Mouse (Mus musculus): ENCODE results near the gene Amph. TPM values are rescaled to one million over a fixed set of nuclear protein-coding genes. Genes with fewer than 3 reads are reported as not detected.
"Not testable (repeated sequence)": the region's sequence is repeated elsewhere in the genome, so short reads cannot be mapped to it uniquely, and the experiment has no call there.

Amph gene
- total RNA-seq, 4 experiments from 2014 or later, result 180 to 199 (median 188) TPM

DNA sequence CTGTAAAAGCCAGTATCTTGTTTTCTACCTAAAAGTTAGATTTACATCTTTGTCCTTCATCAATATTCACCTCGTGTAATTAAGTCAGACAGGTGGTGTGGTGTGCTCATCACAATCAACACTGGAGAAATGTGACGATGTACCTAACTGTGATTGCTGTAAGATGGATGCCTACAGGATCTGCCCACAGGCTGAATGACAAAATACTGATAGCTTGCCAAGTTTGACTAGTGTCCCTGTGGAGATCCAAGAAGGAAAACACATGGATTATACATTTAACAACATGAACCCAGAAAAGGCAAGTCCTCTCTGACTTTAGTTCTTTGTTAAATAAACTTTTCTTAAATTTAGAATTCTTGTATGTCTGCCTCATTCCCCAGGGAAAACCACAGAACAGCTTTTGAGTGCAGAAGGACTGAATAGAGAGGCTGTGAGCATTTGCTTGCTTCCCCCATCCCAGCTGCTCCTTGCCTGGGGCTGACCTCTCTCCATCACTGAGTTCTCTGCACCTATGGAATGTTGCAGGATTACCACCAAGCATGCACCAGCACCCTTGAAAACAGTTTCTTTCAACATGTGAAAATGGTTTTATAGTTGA is 77.2 kb downstream of the Amph start:
- no peak for DNase-seq (ENCODE audit: low spot score in 2 of 2)

DNA sequence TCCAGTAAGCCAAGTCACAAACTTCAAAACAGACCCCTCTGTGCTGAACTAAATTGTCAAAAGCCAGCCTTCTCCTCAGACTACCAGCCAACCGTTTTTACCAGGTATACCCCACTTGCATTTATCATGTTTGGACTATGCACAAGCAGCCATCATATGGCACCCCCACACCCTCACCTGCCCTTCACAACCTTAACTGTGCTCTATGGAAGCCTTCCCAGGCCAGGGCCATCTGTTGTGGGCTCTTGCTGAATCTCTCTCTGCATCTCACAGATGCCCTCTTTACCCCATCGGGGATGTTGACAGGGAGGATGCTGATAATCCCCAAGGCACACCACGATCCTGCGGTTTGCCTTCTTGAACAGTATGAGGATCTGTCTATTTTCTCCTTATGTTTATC is 77.9 kb downstream of the Amph start:
- no peak for DNase-seq (ENCODE audit: low spot score in 2 of 2)

DNA sequence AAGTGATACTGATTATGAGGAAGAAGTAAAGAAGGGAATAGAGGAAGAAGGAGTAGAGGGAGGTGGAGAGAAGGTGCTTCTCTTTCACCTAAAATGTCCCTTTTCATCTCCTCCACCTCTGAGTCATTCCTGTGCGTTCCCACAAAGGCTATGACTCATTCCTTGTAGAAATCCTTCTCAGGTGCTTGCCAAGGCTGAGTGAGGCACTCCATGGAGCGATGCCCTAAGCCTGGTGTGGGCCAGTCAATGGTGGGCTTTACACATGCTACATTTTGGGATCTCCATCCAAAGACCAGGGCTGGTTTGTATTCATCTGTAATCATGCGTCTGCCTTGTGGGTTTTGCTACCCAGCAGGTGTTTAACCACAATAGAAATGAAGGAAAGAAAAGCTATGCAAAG is 78.9 kb downstream of the Amph start:
- peak in 1 of 2 experiments; percentile 37 for DNase-seq (ENCODE audit: low spot score in 2 of 2)

DNA sequence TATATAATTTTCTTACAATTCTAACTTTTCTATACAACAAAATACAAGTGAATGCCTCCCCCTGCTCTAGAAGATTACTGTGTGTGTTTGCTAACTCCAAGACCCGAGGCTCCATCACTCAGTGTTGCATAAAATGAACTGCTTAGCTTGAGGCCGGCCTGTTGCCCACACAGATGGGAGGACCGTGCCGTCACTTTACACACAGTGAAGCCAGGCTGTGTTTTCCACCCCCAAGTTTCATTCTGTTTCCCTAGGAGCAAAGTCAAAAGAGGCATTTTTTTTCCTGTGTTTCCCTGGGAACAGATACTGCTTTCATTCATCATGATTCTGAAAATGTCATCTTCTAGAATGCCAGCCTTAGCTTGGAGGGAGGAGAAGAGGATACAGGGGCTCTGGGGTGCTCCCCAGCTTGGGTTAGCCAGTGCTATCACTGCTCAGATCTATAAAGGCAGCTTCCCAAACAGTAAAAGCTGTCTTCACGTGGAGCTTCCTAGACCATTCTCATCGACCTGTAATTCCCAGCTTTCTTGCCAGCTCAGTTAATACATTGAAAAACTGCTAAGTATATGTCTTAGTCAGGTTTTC is 79.9 kb downstream of the Amph start:
- peak in 1 of 2 experiments; percentile 35 for DNase-seq (ENCODE audit: low spot score in 2 of 2)

DNA sequence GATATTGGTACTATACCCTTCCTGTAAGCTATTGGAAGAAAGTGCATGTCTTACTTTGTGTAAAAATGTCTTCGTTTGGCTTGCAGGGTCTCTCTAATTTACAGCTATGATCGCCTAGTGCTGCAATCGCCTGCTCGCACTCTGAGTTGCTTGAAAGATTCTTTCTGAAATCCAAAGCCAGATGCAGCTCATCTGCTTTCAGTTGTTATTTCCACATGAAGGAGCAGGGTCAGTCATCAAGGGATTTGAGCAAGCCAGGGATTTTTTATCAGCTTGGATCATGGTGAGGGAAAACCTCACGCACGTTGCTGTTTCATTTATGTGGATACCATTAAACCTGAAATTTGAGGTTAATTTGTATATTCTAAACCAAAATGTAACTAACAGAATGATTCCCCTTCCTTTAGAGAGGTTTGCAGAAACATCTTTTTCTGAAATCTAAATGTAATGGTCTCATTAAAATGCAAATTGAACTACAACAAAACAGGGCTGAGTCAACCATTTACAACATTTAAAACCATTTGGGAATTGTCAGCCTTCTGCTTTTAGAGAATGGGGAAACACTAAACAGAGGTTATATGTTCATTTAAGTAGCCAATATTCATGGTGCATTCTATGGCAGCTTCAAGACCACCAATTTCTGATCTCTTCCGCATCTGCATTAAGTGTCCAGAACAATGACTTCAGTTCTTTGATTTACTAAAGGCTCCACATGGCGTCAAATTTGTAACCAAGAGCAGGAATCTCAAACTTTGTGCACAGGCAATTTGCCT is 84.1 kb downstream of the Amph start:
- DNase-seq (ENCODE audit: low spot score in 2 of 2), result no peak

DNA sequence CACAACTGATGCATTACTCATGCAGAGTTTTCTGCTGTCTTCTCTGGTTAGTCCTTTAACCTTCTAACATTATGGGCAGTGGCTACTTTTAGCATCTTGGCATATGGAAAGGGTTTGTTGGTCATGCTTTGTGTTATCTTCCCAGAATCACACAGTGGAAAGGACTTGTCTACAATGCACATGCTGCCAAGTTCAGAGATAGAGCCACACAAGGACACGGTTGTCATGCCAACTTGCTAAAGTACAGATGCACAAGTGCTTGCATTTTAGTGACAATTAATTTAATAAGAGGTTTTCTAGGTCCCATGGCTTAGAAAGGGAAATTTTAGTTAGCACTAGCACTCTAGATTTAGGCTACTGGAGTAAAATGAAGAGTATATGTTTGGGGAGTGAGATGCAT is 104.1 kb downstream of the Amph start:
- no peak for DNase-seq (ENCODE audit: low spot score in 2 of 2)

DNA sequence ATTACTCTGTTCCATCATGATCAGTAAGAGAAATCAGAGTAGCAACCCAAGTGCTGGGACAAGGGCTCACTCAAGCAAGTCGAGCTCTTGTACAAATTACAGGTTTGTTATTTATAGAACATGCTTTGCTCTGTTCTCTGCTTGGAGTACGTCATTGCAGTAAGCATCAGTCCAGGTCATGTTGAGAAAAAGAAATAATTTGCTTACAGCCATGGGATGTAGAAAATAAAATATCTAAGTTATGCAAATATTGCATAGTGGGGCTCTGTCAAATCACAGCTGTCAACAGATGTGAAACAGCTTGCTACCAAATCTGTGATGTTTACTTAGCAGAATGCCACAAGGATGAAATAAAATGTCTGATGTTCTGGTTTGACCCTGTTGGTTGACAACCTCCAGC is 106.5 kb downstream of the Amph start:
- no peak for DNase-seq (ENCODE audit: low spot score in 2 of 2)

DNA sequence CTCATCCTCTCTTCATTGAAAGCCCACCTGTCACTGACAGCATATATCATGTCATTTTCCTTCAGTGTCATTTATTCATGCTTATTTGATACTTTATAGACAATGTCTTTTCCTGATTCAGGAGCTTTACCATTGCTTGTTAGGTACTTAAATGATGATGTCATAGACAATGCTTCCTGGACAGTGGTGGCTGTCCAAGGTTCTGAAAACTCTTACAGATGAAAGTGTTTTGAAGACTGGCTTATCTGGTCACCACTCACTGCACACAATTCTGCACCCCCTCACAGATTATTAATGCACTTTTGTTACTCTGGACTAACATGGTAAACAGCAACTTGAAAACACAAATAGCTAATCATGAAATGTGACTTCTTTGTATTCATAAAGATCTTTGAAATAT is 124.3 kb downstream of the Amph start:
- DNase-seq (ENCODE audit: low spot score in 2 of 2), result no peak

DNA sequence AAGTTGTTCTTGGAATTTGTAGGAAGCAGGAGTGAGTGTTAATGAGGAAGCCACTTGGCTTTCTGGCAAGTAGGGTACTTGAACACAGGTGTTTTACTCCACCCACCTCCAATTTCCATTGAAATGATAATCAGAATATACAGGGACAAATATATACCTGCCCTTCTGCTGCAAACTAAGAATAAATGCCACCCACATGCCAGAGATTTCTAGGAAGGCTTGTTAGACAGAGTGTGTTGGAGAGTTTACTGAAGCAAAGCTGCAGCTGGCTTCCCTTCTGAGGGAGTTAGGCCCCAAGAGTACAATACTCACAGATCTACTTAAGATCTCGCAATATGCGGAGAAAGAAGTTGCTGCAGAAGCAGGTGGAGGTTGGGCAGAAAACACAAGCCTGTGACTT is 129.4 kb downstream of the Amph start:
- DNase-seq (ENCODE audit: low spot score in 2 of 2), result peak in 1 of 2 experiments; percentile 69

DNA sequence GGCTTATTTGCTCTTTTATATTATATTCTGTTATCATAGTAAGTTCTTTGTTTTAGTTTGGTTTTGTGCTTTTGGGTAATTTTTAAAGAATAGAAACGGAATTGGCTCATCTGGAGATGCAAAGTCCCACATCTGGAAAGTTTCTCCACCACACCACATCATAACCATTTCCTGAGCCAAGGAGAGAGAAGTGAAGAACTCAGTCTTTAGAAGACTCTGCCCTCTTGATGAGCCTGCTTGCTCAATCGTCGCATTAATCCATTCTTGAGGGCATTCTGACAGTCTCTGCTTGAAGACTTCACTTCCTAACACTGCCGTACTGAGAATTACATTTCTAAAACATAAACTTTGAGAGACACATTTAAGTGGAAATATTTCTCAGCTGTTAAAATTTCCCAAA is 133.9 kb downstream of the Amph start:
- DNase-seq (ENCODE audit: low spot score in 2 of 2), result no peak

DNA sequence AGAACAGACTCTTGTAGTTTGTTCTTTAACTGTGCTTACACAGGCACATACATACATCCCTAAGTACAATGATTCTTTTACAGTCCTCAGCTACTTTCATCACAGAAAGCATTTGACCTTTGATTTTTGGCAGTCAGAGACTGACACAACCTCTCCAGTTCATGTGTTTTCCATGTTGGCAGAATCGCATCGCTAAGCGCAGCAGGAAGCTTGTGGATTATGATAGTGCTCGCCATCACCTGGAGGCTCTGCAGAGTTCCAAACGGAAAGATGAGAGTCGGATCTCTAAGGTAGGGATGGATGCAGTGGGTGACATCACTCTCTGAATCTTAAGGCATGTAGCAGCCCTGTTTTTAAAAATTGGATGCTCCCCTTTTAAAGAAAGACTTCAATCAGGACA is 146.6 kb downstream of the Amph start:
- no peak for DNase-seq (ENCODE audit: low spot score in 2 of 2)

DNA sequence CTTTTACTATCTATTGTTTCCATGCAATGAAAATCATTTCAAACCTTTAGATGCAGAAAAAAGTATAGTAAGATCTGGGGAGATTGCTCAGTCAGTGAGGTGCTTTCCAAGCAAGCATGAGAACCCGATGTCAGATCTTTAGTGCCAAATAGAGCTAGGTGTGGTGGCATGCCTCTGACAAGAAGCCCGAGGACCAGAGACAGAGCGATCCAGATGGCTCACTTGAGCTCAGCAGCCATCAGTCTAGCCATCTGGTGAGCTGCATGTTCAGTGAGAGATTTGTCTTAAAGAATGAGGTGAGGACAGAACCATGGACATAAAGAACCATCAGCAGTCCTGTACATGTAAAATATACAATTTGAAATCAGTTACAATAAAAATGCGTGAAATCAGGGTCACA is 149.1 kb downstream of the Amph start:
- no peak for DNase-seq (ENCODE audit: low spot score in 2 of 2)

DNA sequence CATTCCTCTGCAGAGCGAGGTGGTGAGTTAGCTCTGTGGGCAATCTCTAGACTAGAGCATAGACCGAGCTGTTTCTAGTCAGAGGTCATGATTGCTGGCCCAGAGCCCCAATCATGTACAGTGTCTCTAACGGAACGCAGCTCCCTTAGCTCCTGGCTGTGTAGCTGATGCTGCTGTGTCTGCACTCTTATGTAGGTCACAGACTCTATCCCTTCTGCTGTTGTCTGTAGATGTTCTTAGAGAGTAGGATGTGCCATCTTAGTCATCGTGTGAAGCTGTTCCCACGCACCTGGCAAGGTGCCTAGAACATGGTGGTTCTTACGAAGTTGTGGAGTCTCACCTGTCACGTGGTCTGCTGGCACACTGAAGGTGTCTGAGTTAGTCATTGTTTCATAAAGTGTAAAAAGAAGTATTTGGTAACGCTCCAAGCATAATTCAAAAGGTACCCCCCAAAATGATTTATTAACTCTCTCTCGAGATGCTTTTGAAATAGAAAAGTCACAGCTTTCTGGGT is 153.9 kb downstream of the Amph start:
- peak; percentile 73 to 98 for DNase-seq (ENCODE audit: low spot score in 2 of 2)

DNA sequence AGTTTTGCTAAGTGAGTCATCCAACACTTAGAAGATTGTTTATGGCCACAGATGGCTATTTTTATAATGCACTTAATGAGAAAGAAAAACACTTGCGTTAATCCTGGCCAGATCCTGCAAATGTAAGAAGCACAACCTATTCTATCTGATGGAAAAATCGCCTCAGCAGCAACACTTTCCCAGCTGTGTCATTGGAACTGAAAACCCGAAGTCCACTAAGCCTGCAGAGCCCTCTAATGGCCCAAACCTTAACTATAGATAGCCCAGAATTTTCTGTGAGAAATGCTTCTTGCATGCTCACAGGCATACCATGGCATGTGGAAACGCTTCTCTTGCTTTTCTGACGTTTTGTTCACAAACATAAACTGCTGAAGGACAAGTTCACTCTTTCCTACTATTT is 158.4 kb downstream of the Amph start:
- DNase-seq (ENCODE audit: low spot score in 2 of 2), result no peak

DNA sequence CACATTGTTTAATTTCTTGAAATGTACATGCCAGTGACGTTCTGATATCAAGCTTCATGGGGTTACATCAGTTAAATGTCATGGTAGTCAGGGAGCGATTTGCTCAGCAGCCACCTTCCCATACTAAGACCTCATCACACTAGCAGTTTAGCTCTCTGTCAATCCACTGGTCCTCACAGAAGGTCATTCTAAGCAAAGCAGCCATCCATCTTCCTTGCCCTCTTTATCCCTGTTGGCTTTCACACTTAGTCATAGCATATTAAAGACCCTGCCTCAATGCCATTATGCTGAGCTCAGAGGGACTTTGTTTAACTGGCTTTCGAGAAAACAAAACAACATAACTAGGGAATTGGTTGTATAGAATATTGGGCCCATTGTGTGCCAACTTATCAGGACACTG is 161.3 kb downstream of the Amph start:
- no peak for DNase-seq (ENCODE audit: low spot score in 2 of 2)

DNA sequence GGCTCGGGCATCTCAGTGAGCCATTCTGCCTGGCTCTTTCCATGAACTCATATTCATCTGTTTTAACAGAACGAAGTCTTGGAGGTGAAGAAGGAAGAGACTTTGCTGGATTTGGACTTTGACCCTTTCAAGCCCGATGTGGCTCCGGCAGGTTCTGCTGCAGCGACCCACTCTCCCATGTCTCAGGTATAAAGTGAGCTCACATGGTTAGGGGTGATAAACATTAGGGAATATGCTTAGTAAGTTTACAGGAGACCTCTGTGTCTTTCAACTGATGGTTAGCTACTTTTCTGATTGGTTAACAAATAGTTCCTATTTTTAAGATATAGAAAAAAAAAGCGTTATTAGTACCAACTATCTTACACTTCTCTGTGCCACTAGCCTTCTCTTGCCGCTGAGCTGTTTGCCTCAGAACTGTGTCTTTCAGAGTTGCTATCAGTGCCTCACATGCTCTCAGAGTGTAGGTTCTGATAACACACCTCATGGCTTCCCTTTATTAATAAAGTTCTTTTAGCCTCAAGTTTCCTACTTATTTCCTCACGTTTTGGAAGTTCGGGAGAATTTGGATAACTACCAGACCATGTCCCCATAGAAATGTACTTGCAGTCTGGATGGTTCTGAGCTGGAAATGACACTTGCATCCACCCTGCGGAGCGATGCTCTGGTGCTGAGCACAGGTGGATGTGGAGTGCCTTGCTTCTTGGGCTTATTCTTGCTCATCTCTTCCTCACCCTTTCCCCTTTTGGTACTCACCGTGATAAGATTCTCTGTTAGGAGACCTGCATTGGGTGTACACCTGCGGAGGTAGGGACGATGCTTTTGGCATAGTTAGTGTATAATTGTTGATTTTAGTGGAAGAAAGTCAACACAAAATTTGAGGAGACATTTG is 165.3 kb downstream of the Amph start:
- no peak for DNase-seq (ENCODE audit: low spot score in 2 of 2)

DNA sequence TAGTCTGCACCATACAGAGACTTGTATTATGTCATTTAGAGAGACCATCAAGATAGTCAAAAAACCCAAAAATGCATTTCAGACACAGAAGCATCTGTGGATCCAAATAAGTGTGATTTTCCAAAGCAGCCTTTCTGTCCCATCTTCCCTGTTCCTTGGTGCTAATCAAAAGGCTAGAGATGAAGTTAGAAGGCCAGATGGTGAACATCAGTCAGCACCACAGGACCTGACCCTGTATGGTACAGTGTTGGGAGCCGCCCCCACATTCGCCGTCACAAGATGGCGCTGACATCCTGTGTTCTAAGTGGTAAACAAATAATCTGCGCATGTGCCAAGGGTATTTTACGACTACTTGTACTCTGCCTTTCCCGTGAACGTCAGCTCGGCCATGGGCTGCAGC is 166.8 kb downstream of the Amph start:
- not testable (repeated sequence) for DNase-seq (ENCODE audit: low spot score in 2 of 2)

DNA sequence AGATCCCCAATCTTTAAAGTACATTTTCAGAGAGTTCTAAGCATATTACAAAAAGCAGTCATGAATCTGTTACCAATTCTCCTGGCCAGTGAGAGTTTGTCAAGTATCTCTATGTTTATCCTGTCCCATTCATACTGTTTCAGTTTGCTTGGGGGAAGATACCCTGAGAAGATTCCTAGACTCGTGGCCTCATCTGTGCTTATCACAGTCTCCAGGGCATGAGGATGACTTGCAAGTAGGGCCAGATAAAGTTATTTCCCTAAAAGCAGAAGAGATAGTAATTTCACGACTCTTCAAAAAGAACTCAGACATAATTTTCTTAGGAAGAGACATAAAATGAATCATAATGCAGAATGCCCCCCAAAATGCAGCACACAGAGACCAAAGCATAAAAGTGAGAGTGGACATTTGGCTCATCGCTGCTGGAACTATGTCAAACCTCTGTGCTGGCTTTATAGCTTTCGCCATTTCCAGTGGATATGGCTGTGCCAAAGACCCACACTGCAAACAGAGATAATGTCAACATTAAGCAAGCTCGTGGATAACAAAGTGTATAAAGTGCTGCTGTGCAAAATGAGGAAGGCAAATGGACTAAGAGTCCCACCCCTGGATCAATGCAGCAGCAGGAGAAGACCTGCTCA is 179.0 kb downstream of the Amph start:
- DNase-seq (ENCODE audit: low spot score in 2 of 2), result no peak

DNA sequence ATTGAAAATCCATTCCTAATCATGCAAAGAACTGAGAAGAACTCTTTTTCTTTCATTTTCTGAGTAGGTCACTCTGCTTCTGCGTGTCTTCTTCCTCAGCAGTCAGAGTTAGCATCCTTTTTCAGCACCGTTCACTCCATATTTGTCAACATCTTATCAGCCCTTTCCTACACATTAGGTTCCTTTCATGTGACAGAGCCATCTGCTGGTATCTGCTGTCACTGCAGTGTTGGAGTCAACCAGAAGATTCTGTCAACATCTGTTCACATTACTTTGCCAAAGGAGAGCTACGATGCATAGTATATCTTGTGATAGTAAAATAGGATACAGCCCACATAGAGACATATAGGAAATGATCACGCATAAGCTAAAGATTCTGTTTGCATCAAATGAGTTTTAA is 185.8 kb downstream of the Amph start:
- DNase-seq (ENCODE audit: low spot score in 2 of 2), result peak; percentile 34 to 41

DNA sequence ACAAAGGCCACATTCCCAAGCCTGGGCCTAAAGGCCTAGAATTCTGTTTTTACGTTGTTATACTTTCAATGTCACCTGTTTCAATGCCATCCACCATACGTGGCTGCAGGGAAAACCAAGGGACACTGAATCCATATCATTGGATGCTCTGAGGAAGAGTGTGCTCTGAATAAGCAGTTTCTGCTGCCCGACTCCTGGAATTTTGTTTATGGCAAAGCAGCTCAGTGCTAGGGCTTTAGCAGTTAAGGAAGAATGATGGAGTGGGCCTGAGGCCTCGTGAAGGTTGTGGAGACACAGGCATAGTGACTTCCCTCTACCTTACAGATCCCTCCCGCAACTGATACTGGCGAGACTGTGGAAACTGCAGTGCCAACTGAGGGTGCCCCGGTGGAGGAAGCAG is 189.2 kb downstream of the Amph start:
- DNase-seq (ENCODE audit: low spot score in 2 of 2), result no peak

DNA sequence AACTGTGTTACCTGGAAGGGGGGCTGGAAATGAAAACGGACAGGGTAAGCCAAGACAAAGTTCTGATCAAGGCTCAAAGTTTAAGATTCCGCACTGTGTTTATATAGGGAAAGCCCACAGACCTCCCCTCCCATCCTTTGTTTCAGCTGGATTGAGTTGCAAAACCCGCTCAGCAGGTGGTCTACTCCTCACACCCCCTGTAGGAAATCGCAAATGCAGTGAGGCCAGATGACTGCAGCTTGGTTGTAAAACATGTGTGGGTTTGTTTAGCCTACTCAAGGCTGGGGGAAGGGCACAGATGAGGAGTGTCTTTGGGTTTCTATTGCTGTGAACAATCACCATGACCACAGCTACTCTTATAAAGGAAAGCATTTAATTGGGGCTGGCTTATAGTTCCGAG is 189.9 kb downstream of the Amph start:
- no peak for DNase-seq (ENCODE audit: low spot score in 2 of 2)
